In genomic region chr4:152514884-152515283, GRCm38 (mm10) we compare ENCODE assay signal across 18 mouse cellular contexts.
"Had no signal": no experiment of that assay in that cellular context is flagged by ENCODE, and none has a peak within 500 bp of the region (broad histone marks: within the 10 kb centered on the region; RNA-seq: fewer than 3 reads in every experiment).

No protein-coding gene starts in this region.

- H3K4me2 ChIP-seq: lung, embryonic 14.5 days; midbrain, embryonic 13.5 days; neural tube, embryonic 13.5 days; neural tube, embryonic 15.5 days had no signal

- ATAC-seq: midbrain, embryonic 13.5 days; midbrain, embryonic 16.5 days had no signal

- DNase-seq: lung, adult 18-20 months; lung, embryonic 14.5 days; lung, postnatal 10 days; lung, postnatal 4 days; retina, postnatal 1 day; right cerebral cortex, adult 18-20 months; right cerebral cortex, postnatal 25 days; right cerebral cortex, postnatal 4 days; spleen, adult 18-20 months; thymus, adult 18-20 months; thymus, postnatal 14 days; thymus, postnatal 36 days had no signal

- H3K27me3 ChIP-seq: midbrain, embryonic 13.5 days; neural tube, embryonic 13.5 days; neural tube, embryonic 15.5 days had no signal

- H3K4me3 ChIP-seq: midbrain, embryonic 10.5 days; midbrain, embryonic 13.5 days; myocyte; neural tube, embryonic 13.5 days; neural tube, embryonic 15.5 days had no signal

- H3K9ac ChIP-seq: lung, embryonic 14.5 days; midbrain, embryonic 13.5 days; neural tube, embryonic 13.5 days; neural tube, embryonic 15.5 days had no signal

- H3K27ac ChIP-seq: midbrain, embryonic 10.5 days; midbrain, embryonic 13.5 days; neural tube, embryonic 13.5 days; neural tube, embryonic 15.5 days had no signal

- H3K9me3 ChIP-seq: midbrain, embryonic 10.5 days; midbrain, embryonic 13.5 days; neural tube, embryonic 13.5 days; neural tube, embryonic 15.5 days had no signal

- H3K36me3 ChIP-seq: neural tube, embryonic 15.5 days had no signal
